Mouse (Mus musculus): ENCODE measurements around the gene Tubb4b.

Gene Tubb4b

GRCm38 (mm10) chr2:25184496-25184895, 40.0 kb downstream of the Tubb4b start:
- DNase-seq: no peak

DNA sequence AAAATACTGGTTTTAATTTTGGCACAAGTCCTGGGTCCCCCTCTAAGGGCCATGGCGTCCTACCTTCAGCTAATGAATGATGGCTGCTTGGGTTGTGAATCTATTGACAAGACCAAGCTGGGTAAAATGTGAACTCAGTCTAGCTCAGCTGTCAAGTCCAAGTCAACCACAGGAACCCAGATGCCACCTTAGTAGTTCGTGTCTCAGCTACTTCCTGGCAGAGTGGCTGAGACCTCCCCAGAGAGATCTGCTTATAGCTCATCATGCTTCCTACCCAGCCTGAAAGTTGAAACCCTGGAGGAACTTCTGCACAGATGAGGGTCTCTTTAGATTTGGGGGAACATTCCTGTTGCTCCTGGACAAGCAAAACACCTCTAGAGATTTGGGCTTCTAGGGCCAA, 41.2 kb downstream of the Tubb4b start:
- no peak for DNase-seq

GRCm38 (mm10) chr2:25182664-25183063, 41.8 kb downstream of the Tubb4b start:
- DNase-seq: peak; percentile 41

GRCm38 (mm10) chr2:25181891-25182397, 42.6 kb downstream of the Tubb4b start:
- no peak for DNase-seq

DNA sequence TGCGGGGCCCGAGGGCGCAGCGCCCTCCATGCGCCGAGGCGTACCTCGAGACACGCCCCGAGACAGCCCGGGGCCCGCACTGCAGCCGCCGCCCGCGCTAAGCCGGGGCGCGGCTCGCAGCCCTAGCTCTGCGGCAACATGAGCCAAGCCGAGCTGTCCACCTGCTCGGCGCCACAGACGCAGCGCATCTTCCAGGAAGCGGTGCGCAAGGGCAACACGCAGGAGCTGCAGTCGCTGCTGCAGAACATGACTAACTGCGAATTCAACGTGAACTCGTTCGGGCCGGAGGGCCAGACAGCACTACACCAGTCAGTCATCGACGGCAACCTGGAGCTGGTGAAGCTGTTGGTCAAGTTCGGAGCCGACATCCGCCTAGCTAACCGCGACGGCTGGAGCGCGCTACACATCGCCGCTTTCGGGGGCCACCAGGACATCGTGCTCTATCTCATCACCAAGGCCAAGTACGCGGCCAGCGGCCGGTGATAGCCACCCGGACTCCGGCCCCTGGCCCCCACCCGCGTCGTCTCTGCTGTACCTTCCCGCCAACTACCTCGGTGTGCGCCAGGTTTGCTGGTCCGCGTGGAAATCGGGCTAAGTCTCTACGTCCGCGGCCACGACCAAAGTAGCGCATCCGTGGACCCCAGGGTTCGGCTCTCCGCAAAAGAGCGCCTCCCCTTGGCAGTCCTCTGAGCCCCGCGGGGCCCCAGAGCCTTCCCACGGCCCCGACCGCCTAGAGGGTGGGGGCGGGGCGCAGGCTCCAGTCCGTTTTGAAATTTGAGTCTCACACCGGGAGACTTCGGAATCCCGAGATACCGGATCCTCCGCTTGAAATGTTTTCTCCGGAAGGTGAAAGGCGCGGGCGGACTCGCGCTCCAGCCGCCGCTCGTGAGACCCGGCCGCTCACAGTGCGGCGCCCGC, 43.3 kb downstream of the Tubb4b start:
- DNase-seq: no peak

DNA sequence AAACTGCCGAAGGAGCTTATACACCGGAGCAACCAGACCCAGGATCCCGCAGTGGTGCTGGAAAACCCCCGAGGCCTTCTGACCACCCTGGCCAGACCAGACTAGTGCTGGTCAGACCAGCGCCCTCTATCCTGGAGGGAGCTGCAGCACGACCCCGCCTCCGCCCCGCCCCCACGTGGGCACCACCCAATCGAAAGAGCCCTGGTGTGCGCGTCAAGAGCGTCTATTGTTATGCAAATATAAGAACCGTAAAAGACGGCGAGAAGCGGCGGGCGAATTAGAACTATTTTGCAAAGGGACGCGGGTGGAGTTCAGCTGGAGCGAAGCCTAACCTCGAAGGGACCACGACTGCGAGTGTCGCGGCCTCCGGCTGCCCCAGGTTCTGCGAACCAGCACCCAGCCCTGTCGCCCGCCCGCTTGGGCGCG, 44.0 kb downstream of the Tubb4b start, which contains the start of gene Nrarp:
Gene Nrarp (plus strand): TSS at position 281 of the 426 bp plus-strand sequence.
- peak; percentile 96 for DNase-seq

DNA sequence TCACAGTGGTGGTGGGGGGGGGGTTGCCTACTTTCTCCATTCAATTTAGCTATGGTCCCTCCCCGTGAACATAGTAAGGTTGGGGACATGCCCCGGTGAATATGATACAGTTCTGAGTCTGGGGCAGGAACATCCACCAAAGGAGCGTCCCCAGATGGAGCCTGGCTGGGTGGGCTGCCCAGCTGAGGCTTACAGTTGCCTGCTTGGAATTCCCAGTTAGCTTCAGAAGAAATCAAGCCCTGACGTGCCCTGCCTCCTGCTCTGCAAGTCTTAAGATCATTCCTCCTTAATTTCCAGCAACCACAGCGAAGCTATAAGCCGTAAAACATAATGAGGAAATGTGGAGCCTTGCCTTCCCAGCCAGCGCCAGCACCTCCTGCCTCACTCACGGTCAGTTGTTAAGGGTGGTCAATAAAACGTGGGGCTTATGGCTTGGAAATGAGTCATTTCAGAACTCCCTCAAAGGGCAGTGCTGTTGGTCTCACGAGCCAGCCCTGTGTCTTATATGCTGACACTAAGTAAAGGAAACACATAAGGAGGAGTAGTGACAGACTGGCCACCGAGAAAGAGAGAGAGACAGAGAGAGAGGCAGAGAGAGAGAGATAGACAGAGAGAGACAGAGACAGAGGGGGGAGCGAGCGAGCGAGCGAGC, 44.8 kb downstream of the Tubb4b start:
- no peak for DNase-seq

DNA sequence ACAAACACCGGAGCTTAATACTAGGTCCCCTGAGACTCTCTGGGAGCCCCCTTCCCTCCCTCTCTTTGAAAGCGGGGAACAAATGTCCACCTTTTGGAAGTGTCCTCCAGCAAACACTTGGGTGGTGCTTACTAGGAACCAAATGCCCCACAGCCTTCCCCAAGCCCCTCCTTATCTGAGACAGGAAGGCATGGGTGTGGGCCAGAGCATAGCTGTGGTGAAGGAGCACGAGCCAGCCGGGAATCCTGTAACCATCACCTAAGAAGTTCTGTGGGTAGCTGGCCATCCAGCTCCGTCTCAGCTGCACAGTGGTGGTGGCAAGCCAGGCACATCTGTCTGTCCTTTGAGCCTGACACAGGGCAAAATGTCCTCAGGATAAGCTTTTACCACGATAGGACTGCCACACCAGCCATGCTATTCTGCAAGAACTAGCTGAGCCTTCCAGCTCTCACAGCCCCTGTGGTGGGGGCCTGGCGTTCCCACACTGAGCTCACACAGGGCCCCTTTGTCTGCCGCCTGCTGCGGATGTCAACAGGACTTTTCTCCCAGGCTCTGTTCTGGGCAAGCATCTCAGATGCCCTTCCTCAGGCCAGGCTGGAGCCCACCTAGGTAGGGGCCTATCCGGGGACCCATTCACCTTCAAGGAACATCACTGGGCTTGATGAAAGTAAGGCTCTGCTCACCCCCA, 46.1 kb downstream of the Tubb4b start:
- peak; percentile 75 for DNase-seq

GRCm38 (mm10) chr2:25177685-25178084, 46.8 kb downstream of the Tubb4b start:
- peak; percentile 43 for DNase-seq

- no peak for DNase-seq
These were observed 47.4 kb downstream of the Tubb4b start for GRCm38 (mm10) chr2:25177076-25177475.

DNA sequence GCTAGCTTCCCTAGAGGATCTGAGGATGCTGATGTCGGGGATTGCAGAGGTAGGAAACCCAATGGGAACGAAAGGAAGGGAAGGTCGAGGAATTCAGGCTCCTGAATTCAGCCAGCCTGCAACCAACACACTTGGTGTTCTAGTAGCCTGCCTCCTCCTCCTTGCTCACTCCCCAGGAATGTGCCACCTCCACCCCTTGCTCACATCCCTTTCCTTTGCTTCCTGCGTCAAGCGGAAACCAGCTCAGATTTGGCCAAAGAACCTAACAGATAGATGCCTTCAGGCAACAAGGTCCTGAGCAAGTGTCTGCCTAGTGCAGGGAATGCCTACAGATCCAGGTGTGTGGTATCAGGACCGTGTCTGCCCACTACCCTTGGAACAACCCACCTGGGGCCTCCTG, 47.9 kb downstream of the Tubb4b start:
- no peak for DNase-seq

DNA sequence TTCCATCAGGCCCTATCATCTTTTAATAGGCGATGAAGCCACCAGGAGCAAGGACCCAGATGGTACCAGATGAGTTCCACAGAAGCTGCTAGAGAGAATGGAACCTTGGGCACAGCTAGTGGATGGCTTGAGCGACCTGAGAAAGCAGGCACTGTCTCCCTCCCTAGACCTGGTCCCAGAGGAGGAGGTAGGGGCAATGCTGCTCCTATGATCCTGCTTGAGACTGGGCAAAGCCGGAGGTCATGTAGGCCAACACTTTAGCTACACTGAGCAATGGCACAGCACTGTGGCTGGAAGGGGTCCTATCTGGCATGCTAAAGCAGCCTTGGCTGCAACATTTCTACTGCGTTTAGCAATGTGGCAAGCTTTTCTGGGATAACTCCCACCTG, 48.8 kb downstream of the Tubb4b start:
- DNase-seq: no peak

DNA sequence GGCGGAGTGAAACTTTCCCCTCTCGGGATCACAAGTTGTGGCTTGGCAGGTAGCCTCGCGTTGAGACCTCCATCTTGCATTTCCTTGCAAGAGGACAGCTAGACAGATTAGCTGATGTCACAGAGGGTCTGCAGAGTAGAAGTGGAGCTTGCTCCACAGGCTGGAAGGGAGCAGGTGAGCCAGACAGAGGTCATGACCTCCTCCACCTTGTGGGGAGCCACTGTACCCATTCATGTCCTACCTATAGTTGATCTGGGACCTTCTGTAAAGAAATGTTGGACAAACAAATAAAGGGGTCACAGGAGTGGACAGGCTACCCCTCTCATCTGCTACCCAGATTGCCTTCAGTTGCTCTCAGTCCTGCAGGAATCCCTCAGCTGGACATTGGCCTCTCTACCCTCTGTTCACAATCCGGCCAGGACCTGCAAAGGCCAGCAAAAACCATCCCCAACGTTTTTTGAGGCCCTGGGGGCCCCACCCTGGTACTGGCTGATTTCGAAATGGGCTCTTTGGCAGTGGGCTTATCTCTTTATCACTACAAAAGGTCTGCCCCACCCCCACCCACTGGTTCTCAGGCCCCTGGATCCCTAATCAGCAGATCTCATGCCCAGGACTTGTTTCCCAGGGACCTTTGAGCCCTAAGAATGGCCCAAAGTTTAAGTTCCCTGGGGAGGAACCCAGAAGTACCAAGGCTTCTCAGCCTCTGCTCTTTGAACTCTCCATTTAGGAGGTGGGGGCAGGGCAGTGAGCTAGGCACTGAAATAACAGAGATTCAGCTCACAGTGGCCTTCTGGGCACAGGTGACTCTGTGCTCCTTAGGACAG, 49.4 kb downstream of the Tubb4b start:
- no peak for DNase-seq

GRCm38 (mm10) chr2:25173821-25174220, 50.7 kb downstream of the Tubb4b start:
- no peak for DNase-seq

GRCm38 (mm10) chr2:25172629-25173028, 51.9 kb downstream of the Tubb4b start:
- no peak for DNase-seq
